Mouse (Mus musculus) heart, postnatal 0 days (tissue): ENCODE measurements around the gene Smim22. TPM values are rescaled to one million over a fixed set of nuclear protein-coding genes. Genes with fewer than 3 reads are reported as not detected.
A peak's percentile ranks its signal among the peaks of the same experiment; 100 is the strongest.

Experiments used
- ATAC-seq: fragments of 200-750 bp; cut with Nextera tagmentation; 2 replicates; pipeline ENCODE4 v1.8.0; 2017; ENCODE audit warnings: low read depth, moderate number of reproducible peaks, moderate library complexity; ENCODE audit not compliant: insufficient read depth
- DNase-seq: peaks from one replicate; pipeline ENCODE4 v3.0.0-alpha.2; 2016; ENCODE audit warnings: low spot score
- H3K27ac ChIP-seq: fragments of 300-500 bp; sonication (generic); 2 replicates; pipeline ENCODE4 v1.5.1; 2014; ENCODE audit warnings: low read depth, mild to moderate bottlenecking
- H3K27me3 ChIP-seq: fragments of 300-500 bp; sonication (generic); 2 replicates; pipeline ENCODE4 v1.6.1; 2014; ENCODE audit warnings: low read length, mixed read lengths; ENCODE audit not compliant: control insufficient read depth, insufficient read depth
- H3K36me3 ChIP-seq: fragments of 300-500 bp; sonication (generic); replicated peaks from 2 replicates; pipeline ENCODE4 v1.6.1; 2014; ENCODE audit warnings: low read length, mixed read lengths; ENCODE audit not compliant: control insufficient read depth, insufficient read depth
- H3K4me1 ChIP-seq: fragments of 300-500 bp; sonication (generic); 2 replicates; pipeline ENCODE4 v1.6.1; 2014; ENCODE audit warnings: antibody characterized with exemption; ENCODE audit not compliant: control insufficient read depth, insufficient read depth
- H3K4me2 ChIP-seq: fragments of 300-500 bp; sonication (generic); 2 replicates; pipeline ENCODE4 v1.6.1; 2014; ENCODE audit warnings: low read depth, mild to moderate bottlenecking, low read length, moderate library complexity
- H3K4me3 ChIP-seq: fragments of 300-500 bp; sonication (generic); 2 replicates; pipeline ENCODE4 v1.5.1; 2014; ENCODE audit warnings: low read depth, low read length
- H3K9ac ChIP-seq: fragments of 300-500 bp; sonication (generic); replicated peaks from 2 replicates; pipeline ENCODE4 v1.6.1; 2014; ENCODE audit warnings: low read depth, low read length, mixed read lengths
- H3K9me3 ChIP-seq: fragments of 300-500 bp; sonication (generic); replicated peaks from 2 replicates; pipeline ENCODE4 v1.6.1; 2016; ENCODE audit warnings: low read length; ENCODE audit not compliant: control insufficient read depth
- CTCF ChIP-seq: IDR thresholded peaks from 2 replicates; pipeline ENCODE4 v1.5.1; 2016; ENCODE audit warnings: antibody characterized with exemption, control low read depth, low read depth
- EP300 ChIP-seq: IDR thresholded peaks from 2 replicates; pipeline ENCODE4 v1.6.1; 2016; ENCODE audit warnings: antibody characterized with exemption, low read depth
- WGBS: fragments of 180-500 bp; shearing (Covaris S2); extraction: QIAGEN DNeasy Blood & Tissue Kit; methylation state at CpG from one replicate; pipeline ENCODE4 v1.1.7; 2014; 5-methylcytosine and 5-hydroxymethylcytosine counted together
- polyA plus RNA-seq: library from polyadenylated mRNA; unstranded; fragments of >200 nt; fragmentation: Nextera tagmentation; extraction: Ambion mirVana; gene quantifications from 2 replicates; pipeline ENCODE4 v1.2.1, GENCODE M21; 2015
- total RNA-seq: library from RNA; depleted of rRNA; stranded (reverse); fragments of >200 nt; gene quantifications from 2 replicates; pipeline ENCODE4 v1.2.3, GENCODE M21; 2014; ENCODE audit warnings: low replicate concordance

Smim22 gene
- total and polyA plus RNA-seq, 2 experiments from 2014 or later: 2.5 TPM; not detected in 1

GRCm38 (mm10) chr16:4974521-4974920 lies 32.6 kb upstream of the Smim22 start:
- Histone ChIP-seq H3K9me3 (no peaks in the 10 kb centered on the region), H3K36me3 (no peaks in the 10 kb centered on the region), H3K27me3 (no peaks in the 10 kb centered on the region), H3K4me1 (peaks cover 11% of the 10 kb centered on the region), H3K27ac (no peak overlapping the region), H3K9ac (no peak overlapping the region), H3K4me3 (no peak overlapping the region), H3K4me2 (no peak overlapping the region)
- DNase-seq: no peak
- TF ChIP-seq EP300 (no peak), CTCF (no peak)
- ATAC-seq: no peak
- WGBS: 87% methylated on average over 5 of the region's 5 CpGs

GRCm38 (mm10) chr16:4976180-4976579 lies 30.9 kb upstream of the Smim22 start:
- H3K4me2 ChIP-seq: no peak overlapping the region
- peaks cover 11% of the 10 kb centered on the region for H3K4me1 ChIP-seq
- no peak for ATAC-seq
- TF ChIP-seq CTCF (no peak), EP300 (no peak)
- WGBS: 53% methylated on average over 2 of the region's 2 CpGs
- no peaks in the 10 kb centered on the region for H3K9me3 ChIP-seq
- no peak overlapping the region for H3K9ac ChIP-seq
- H3K27me3 ChIP-seq: no peaks in the 10 kb centered on the region
- no peak for DNase-seq
- no peak overlapping the region for H3K4me3 ChIP-seq
- H3K36me3 ChIP-seq: no peaks in the 10 kb centered on the region
- H3K27ac ChIP-seq: no peak overlapping the region

- Histone ChIP-seq H3K27ac (peak overlapping the region; percentile 50), H3K36me3 (no peaks in the 10 kb centered on the region), H3K4me3 (no peak overlapping the region), H3K27me3 (no peaks in the 10 kb centered on the region), H3K9me3 (no peaks in the 10 kb centered on the region), H3K4me1 (peaks cover 7% of the 10 kb centered on the region; the same call in 1 of the 2 replicates), H3K4me2 (no peak overlapping the region), H3K9ac (no peak overlapping the region)
- 27% methylated on average over 5 of the region's 5 CpGs for WGBS
- TF ChIP-seq CTCF (no peak), EP300 (no peak)
- peak; percentile 89 for ATAC-seq
- peak; percentile 61 for DNase-seq
Observed at GRCm38 (mm10) chr16:4978275-4979051, 28.6 kb upstream of the Smim22 start.

GRCm38 (mm10) chr16:4979755-4980380 lies 27.2 kb upstream of the Smim22 start:
- H3K36me3 ChIP-seq: no peaks in the 10 kb centered on the region
- TF ChIP-seq CTCF: peak; percentile 64
- TF ChIP-seq EP300: no peak
- DNase-seq: peak; percentile 24
- peak; percentile 44; the same call in 1 of the 2 replicates for ATAC-seq
- no peaks in the 10 kb centered on the region for H3K9me3 ChIP-seq
- H3K4me2 ChIP-seq: no peak overlapping the region
- no peak overlapping the region for H3K9ac ChIP-seq
- no peaks in the 10 kb centered on the region for H3K27me3 ChIP-seq
- no peak overlapping the region for H3K4me3 ChIP-seq
- H3K27ac ChIP-seq: no peak overlapping the region
- peaks cover 7% of the 10 kb centered on the region; the same call in 1 of the 2 replicates for H3K4me1 ChIP-seq
- WGBS: 75% methylated on average over 4 of the region's 4 CpGs

GRCm38 (mm10) chr16:4984717-4985116 lies 22.4 kb upstream of the Smim22 start:
- ATAC-seq: no peak
- Histone ChIP-seq H3K27me3 (no peaks in the 10 kb centered on the region), H3K36me3 (no peaks in the 10 kb centered on the region), H3K9ac (no peak overlapping the region), H3K4me1 (no peaks in the 10 kb centered on the region), H3K27ac (no peak overlapping the region), H3K4me3 (no peak overlapping the region), H3K4me2 (no peak overlapping the region), H3K9me3 (no peaks in the 10 kb centered on the region)
- no peak for TF ChIP-seq EP300
- TF ChIP-seq CTCF: no peak
- WGBS: 90% methylated on average over 12 of the region's 12 CpGs
- no peak for DNase-seq
